Mouse (Mus musculus): Measurements from ENCODE around the gene Synj1.

DNA sequence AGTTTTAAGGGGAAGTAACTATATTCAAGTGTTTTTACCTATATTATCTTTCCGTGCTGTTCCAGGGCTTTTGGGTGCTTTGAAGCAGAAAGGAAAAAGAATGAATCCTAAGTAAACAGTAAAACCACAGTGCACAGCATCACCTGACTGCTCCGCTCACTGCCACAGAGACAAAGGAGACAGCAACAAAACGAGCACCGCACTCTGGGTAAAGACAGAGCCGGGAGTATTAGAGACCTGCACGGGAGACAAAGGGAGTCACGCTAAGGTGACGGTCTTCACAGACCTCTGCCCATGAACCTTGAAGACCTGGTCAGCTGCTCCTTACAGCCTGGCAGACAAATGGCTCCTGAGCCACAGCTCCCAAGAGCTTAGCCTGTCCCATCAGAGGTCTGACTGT, 64.1 kb downstream of the Synj1 start:
- TF ChIP-seq CTCF (IDR thresholded peaks at IDR 0.05; ENCODE audit: extremely low read depth, insufficient read depth, low read length), result no peak
- no peak for TF ChIP-seq POLR2A (IDR thresholded peaks at IDR 0.05; ENCODE audit: extremely low read depth, insufficient read depth, low read length)
